Mouse (Mus musculus) forebrain, embryonic 11.5 days (tissue): ENCODE results near the gene Bid. TPM values are rescaled to one million over a fixed set of nuclear protein-coding genes. Genes with fewer than 3 reads are reported as not detected.
"Not testable (repeated sequence)": the region's sequence is repeated elsewhere in the genome, so short reads cannot be mapped to it uniquely, and the experiment has no call there.

Source experiments
- ATAC-seq: fragments of 200-750 bp; cut with Nextera tagmentation; replicated peaks from 2 replicates; pipeline ENCODE4 v1.8.0; 2017; ENCODE audit warnings: moderate TSS enrichment; ENCODE audit not compliant: low FRiP score
- DNase-seq: peaks from one replicate; pipeline ENCODE4 v3.0.0-alpha.2; 2017; ENCODE audit warnings: low spot score
- H3K27ac ChIP-seq: fragments of 300-500 bp; sonication (generic); 2 replicates; pipeline ENCODE4 v1.5.1; 2014; ENCODE audit warnings: low read depth, low read length
- H3K27me3 ChIP-seq: fragments of 300-500 bp; sonication (generic); 2 replicates; pipeline ENCODE4 v1.6.1; 2014; ENCODE audit warnings: mild to moderate bottlenecking, low read length, mixed read lengths; ENCODE audit not compliant: control insufficient read depth, insufficient read depth
- H3K36me3 ChIP-seq: fragments of 300-500 bp; sonication (generic); 2 replicates; pipeline ENCODE4 v1.6.1; 2014; ENCODE audit warnings: mild to moderate bottlenecking, low read length, moderate library complexity, mixed read lengths; ENCODE audit not compliant: control insufficient read depth, insufficient read depth
- H3K4me1 ChIP-seq: fragments of 300-500 bp; sonication (generic); replicated peaks from 2 replicates; pipeline ENCODE4 v1.6.1; 2014; ENCODE audit warnings: low read length, mixed read lengths; ENCODE audit not compliant: control insufficient read depth, insufficient read depth
- H3K4me2 ChIP-seq: fragments of 300-500 bp; sonication (generic); 2 replicates; pipeline ENCODE4 v1.6.1; 2014; ENCODE audit warnings: low read depth, mild to moderate bottlenecking, low read length, moderate library complexity, mixed read lengths; ENCODE audit not compliant: severe bottlenecking
- H3K4me3 ChIP-seq: fragments of 300-500 bp; sonication (generic); 2 replicates; pipeline ENCODE4 v1.5.1; 2014; ENCODE audit warnings: low read depth, low read length
- H3K9ac ChIP-seq: fragments of 300-500 bp; sonication (generic); 2 replicates; pipeline ENCODE4 v1.6.1; 2014; ENCODE audit warnings: low read length
- H3K9me3 ChIP-seq: fragments of 300-500 bp; sonication (generic); 2 replicates; pipeline ENCODE4 v1.6.1; 2016; ENCODE audit warnings: low read length, mixed read lengths; ENCODE audit not compliant: control insufficient read depth
- WGBS: fragments of 180-500 bp; shearing (Covaris S2); extraction: QIAGEN DNeasy Blood & Tissue Kit; methylation state at CpG from one replicate; pipeline ENCODE4 v1.1.7; 2014; 5-methylcytosine and 5-hydroxymethylcytosine counted together
- polyA plus RNA-seq: library from polyadenylated mRNA; unstranded; fragments of >200 nt; fragmentation: Nextera tagmentation; extraction: Ambion mirVana; gene quantifications from 2 replicates; pipeline ENCODE4 v1.2.1, GENCODE M21; 2014

Bid gene
- polyA plus RNA-seq, 1 experiment from 2014 or later = 15.0 TPM

DNA sequence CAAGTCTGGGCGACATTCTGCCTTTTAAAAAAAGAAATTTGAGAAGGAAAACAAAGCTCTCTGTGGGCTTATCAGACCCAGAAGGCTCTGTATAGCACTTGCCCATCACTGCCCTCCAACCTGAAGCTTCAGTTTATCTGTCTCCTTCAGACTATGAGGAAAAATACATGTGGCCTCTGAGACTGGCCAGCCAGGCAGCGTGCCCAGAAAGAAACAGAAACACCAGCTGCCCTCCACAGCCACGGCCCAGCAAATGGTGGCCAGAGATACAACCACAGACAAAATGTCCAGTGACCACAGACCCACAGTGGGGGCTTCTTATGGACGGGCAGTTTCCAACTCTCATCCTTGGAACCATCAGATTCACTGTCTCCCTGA lies 2.1 kb downstream of the Bid start:
- Histone ChIP-seq H3K4me3 (no peak overlapping the region), H3K4me2 (no peak overlapping the region), H3K4me1 (peaks cover 4% of the 10 kb centered on the region), H3K27me3 (peaks cover 3% of the 10 kb centered on the region), H3K36me3 (no peaks in the 10 kb centered on the region), H3K9ac (no peak overlapping the region), H3K9me3 (no peaks in the 10 kb centered on the region), H3K27ac (no peak overlapping the region)
- ATAC-seq (no peak), DNase-seq (no peak)
- WGBS = 84% methylated on average over 4 of the region's 4 CpGs

DNA sequence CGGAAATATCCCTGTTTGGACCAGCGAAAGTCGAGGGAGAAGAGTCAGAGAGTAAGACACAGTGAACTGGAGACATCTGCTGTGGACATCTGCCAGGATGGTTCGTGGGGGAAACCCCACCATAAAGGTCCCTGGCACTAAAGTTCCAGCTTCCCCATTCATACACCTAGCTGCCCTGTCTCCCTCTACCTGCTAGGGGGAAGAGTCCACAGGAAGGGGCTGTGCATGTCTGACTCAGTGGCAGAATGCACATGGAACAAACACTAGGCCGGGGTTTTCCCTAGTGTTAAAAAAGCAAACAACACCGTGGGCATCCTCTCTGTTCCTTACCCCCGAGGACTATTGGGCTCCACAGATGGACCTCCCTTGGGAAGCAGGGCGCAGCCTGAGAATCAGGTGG lies 2.9 kb downstream of the Bid start:
- Histone ChIP-seq H3K27ac (no peak overlapping the region), H3K27me3 (peaks cover 3% of the 10 kb centered on the region), H3K36me3 (no peaks in the 10 kb centered on the region), H3K4me1 (peaks cover 4% of the 10 kb centered on the region), H3K9ac (no peak overlapping the region), H3K4me2 (no peak overlapping the region), H3K4me3 (no peak overlapping the region), H3K9me3 (no peaks in the 10 kb centered on the region)
- 85% methylated on average over 8 of the region's 8 CpGs for WGBS
- DNase-seq (no peak), ATAC-seq (no peak)

DNA sequence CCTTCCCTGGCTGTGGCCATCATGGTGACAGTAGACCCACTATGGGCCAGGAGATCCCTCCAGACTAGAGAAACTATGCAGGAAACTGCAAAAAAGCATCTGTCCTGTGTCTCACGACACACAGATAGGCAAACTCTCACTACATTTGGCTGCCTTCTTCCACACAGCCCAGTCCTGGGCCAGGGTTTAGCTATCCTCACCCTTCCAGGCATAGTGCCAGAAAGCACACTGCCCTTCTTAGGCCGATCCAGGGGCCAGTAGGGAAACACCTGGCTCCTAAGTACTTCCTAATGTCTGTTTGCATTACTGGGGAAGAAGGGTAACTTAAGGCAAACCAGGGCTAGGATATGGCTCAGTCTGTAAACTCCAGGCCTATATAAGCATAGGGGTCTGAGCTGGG lies 3.7 kb downstream of the Bid start:
- H3K4me1 ChIP-seq = peaks cover 4% of the 10 kb centered on the region

DNA sequence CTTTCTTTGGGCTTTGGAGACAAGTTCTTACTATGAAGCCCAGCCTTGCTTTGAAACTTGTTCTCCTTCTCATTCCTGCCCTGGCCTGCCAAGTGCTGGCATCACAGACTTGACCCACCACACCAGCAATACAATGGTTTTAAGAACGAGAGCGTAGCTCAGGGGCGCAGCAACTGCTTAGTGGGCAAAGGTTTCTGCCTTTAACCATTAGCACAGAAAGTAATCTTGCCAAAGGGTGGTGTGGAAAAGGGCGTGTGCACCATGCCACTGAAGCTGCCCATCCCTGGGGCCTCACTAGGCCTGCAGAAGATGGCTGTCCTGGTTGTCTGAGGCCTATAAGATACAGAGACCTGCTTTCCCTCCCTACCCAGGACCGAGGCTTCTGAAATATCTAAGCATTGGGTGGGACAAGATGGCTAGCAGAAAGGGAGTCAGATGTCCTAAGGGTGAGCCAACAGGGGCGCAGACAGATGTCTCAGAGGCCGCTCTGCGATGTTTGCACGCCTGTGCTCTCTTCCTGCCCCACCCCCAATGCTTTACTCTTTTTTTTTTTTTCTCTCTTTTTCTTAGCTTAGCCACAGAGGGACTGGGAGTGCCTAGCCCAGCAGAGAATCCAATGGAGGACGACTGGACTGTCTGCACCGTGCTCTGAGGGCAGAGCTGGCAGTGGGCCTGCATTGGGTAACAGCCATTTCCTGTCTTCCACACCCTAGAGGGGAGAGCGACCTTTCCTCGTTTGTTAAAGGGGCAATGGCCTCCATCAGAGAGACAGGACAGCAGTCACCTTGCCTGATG lies 5.2 kb downstream of the Bid start:
- DNase-seq (no peak), ATAC-seq (no peak)
- Histone ChIP-seq H3K27ac (no peak overlapping the region), H3K9me3 (no peaks in the 10 kb centered on the region), H3K36me3 (no peaks in the 10 kb centered on the region), H3K9ac (no peak overlapping the region), H3K27me3 (peaks cover 3% of the 10 kb centered on the region), H3K4me2 (no peak overlapping the region), H3K4me1 (peaks cover 4% of the 10 kb centered on the region), H3K4me3 (no peak overlapping the region)
- 87% methylated on average over 13 of the region's 13 CpGs for WGBS

More for the DNA sequence above, 3.7 kb downstream of the Bid start:
- Histone ChIP-seq H3K27me3 (peaks cover 3% of the 10 kb centered on the region), H3K27ac (no peak overlapping the region), H3K4me2 (no peak overlapping the region), H3K9me3 (no peaks in the 10 kb centered on the region), H3K9ac (no peak overlapping the region), H3K36me3 (no peaks in the 10 kb centered on the region), H3K4me3 (no peak overlapping the region)
- ATAC-seq (no peak), DNase-seq (no peak)
- WGBS = 86% methylated on average over 2 of the region's 2 CpGs

DNA sequence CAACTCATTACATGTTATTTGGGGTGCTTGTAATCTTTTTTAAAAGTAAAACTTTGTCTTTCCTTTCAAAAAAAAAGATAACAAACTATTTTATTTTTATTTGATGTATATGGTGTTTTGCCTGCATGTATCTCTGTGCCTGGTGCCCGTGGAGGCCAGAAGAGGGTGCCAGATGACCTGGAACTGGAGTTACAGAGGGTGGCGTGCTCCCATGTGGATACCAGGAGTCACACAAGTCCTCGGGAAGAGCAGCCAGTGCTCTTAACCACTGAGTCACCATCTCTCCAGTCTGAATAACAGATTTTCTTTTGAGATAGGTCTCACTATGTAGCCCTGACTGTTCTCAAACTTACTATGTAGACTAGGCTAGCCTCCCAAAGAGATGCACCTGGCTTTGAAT lies 7.2 kb downstream of the Bid start:
- Histone ChIP-seq H3K36me3 (no peaks in the 10 kb centered on the region), H3K9ac (no peak overlapping the region), H3K4me3 (no peak overlapping the region), H3K4me2 (no peak overlapping the region), H3K27me3 (no peaks in the 10 kb centered on the region), H3K27ac (no peak overlapping the region), H3K4me1 (no peaks in the 10 kb centered on the region), H3K9me3 (no peaks in the 10 kb centered on the region)
- ATAC-seq = no peak
- WGBS = 87% methylated on average over 3 of the region's 3 CpGs
- DNase-seq = no peak

DNA sequence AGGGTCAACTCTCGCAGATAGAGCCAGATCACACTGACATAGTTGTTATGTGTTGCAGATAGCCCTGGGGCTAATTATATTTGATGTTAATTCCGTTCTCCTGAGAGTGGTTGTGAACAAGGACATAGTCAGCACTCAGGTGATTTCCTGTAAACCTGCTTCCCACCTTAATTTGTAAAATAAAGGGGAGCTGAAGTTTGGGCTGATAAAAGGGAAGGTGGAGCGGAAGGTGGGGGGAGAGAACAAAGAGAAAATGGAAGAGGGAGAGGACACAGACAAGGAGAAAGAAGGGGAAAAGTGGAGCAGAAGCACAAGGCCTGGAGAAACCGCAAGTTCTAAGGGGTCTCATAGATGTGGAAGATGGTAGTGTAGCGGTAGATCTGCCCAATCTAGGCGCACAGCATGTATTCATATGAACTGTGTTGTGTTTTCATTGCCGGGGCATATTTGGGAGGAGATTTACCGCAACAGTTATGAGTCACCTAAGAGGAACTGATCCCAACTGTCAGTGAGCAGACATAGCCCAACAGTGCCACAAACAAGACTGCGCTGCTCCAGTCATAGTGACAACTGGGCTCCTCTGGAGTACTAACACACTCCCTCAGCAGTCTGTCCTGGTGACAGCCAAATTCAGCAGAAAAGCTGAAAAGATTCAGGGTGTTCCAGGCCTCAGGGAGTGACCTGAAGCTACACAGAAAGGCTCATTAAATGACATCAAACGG lies 8.6 kb downstream of the Bid start:
- H3K4me3 ChIP-seq, H3K4me2 ChIP-seq, H3K9ac ChIP-seq, H3K4me1 ChIP-seq, ATAC-seq, DNase-seq, H3K9me3 ChIP-seq, H3K27me3 ChIP-seq, H3K36me3 ChIP-seq, H3K27ac ChIP-seq: not testable (repeated sequence)
- 87% methylated on average over 9 of the region's 10 CpGs for WGBS

DNA sequence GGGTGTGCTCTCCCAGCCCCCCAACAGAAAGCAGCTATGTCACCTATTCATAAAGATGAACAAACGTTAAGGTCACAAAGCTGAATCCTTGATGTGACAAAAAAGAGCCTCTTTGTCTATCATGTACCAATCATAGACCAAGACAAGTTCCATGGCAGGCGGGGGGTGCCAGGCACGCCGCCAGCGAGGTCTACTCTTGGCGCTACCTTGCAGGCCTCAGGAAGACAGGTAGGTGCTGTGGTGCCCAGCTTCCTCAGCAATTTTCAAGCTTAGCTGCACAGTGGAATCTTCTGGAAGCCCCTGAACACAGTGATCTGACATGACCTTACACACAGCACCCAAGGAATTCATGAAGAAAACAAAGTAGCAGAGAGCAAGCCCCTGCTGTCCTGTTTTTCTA lies 10.1 kb downstream of the Bid start:
- no peaks in the 10 kb centered on the region for H3K36me3 ChIP-seq
- no peak overlapping the region for H3K4me3 ChIP-seq
- DNase-seq (no peak), ATAC-seq (no peak)
- H3K4me1 ChIP-seq = no peaks in the 10 kb centered on the region
- H3K9me3 ChIP-seq = no peaks in the 10 kb centered on the region
- no peak overlapping the region for H3K9ac ChIP-seq
- no peak overlapping the region for H3K27ac ChIP-seq
- H3K4me2 ChIP-seq = no peak overlapping the region
- 98% methylated on average over 6 of the region's 6 CpGs for WGBS
- H3K27me3 ChIP-seq = no peaks in the 10 kb centered on the region

DNA sequence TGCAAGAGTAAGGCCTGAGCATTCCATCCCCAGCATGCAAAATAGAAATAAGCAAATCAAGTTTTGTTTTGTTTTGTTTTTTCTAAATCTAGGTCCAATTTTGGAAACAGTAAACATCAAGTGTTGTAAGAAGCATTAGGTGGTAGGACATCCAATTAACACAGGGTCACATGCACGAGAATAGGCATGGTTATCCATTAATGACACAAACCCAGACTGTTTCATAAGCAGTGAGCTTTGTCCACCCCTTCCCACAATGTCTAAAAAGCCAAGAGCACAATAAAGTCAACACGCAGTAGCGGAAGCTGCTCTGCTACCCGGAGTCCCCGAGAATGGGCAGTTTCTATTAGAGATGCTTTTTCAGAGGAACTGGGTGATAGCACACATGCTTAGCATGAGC lies 11.5 kb downstream of the Bid start:
- no peaks in the 10 kb centered on the region for H3K4me1 ChIP-seq
- WGBS = 81% methylated on average over 5 of the region's 5 CpGs
- no peak overlapping the region for H3K4me3 ChIP-seq
- no peak overlapping the region for H3K4me2 ChIP-seq
- H3K36me3 ChIP-seq = no peaks in the 10 kb centered on the region
- no peaks in the 10 kb centered on the region for H3K27me3 ChIP-seq
- no peaks in the 10 kb centered on the region for H3K9me3 ChIP-seq
- DNase-seq (no peak), ATAC-seq (no peak)
- no peak overlapping the region for H3K27ac ChIP-seq
- no peak overlapping the region for H3K9ac ChIP-seq

DNA sequence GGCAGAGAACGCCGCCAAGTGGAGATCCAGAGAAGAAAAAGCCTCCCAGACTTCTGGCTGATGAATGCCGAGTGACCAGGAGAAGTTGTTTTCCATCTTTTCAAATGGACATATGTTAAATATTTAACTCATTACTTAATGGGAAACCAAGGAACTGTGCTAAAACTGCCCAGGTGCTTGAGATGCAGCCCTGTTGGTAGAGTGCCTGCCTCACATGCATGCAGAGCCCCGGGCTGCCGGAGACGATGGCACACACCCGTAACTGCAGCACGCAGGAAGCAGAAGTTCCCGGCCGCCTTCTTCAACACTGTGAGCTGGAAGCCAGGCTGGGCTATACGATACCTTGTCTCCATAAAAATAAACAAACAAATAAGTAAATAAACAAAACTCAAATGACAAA lies 12.7 kb downstream of the Bid start:
- Histone ChIP-seq H3K4me1 (no peaks in the 10 kb centered on the region), H3K4me3 (no peak overlapping the region)
- 92% methylated on average over 11 of the region's 11 CpGs for WGBS

More for the DNA sequence above, 12.7 kb downstream of the Bid start:
- Histone ChIP-seq H3K36me3 (no peaks in the 10 kb centered on the region), H3K9me3 (no peaks in the 10 kb centered on the region), H3K27me3 (no peaks in the 10 kb centered on the region), H3K27ac (no peak overlapping the region), H3K4me2 (no peak overlapping the region), H3K9ac (no peak overlapping the region)
- no peak for DNase-seq
- no peak for ATAC-seq
